Comparison of ENCODE assay signal across 10 mouse cellular contexts in genomic region chr7:44432550-44432949, GRCm38 (mm10). TPM values are rescaled to one million over a fixed set of nuclear protein-coding genes. Genes with fewer than 3 reads are reported as not detected.
ATAC-seq lines count a peak whose summit lies in the region.
"Had no signal": no experiment of that assay in that cellular context is flagged by ENCODE, and none has a peak within 500 bp of the region (broad histone marks: within the 10 kb centered on the region; RNA-seq: fewer than 3 reads in every experiment).

No protein-coding gene starts in this region.

- no peak overlapping the region for H3K4me2 ChIP-seq in forebrain, embryonic 13.5 days
- no peak overlapping the region for H3K4me2 ChIP-seq in forebrain, embryonic 16.5 days (ENCODE audit: low read length)
- no peak overlapping the region for H3K4me2 ChIP-seq in hindbrain, embryonic 15.5 days
- no peak overlapping the region for H3K4me2 ChIP-seq in hindbrain, embryonic 12.5 days (replicated peaks)
- no peak overlapping the region for H3K4me2 ChIP-seq in neural tube, embryonic 12.5 days (replicated peaks)
- H3K4me2 ChIP-seq in neural tube, embryonic 15.5 days, result no peak overlapping the region
- H3K4me2 ChIP-seq: heart, embryonic 13.5 days had no signal

- H3K27ac ChIP-seq in forebrain, embryonic 13.5 days, result no peak overlapping the region
- no peak overlapping the region for H3K27ac ChIP-seq in forebrain, embryonic 16.5 days (ENCODE audit: low read length)
- peak overlapping the region; percentile 20; the same call in 1 of the 2 replicates for H3K27ac ChIP-seq in hindbrain, embryonic 15.5 days (replicated peaks)
- no peak overlapping the region; the same call in 1 of the 2 replicates for H3K27ac ChIP-seq in hindbrain, embryonic 12.5 days
- H3K27ac ChIP-seq in neural tube, embryonic 12.5 days, result no peak overlapping the region
- no peak overlapping the region for H3K27ac ChIP-seq in neural tube, embryonic 15.5 days (replicated peaks)
- H3K27ac ChIP-seq: embryonic facial prominence, embryonic 10.5 days; heart, embryonic 13.5 days had no signal

- 0 out of 2 replicates have a peak overlapping the region, but pooled peaks have one; percentile 97 for H3K9ac ChIP-seq in forebrain, embryonic 13.5 days
- H3K9ac ChIP-seq in forebrain, embryonic 16.5 days (replicated peaks; ENCODE audit: low read depth, low read length), result no peak overlapping the region
- no peak overlapping the region for H3K9ac ChIP-seq in hindbrain, embryonic 15.5 days
- no peak overlapping the region for H3K9ac ChIP-seq in hindbrain, embryonic 12.5 days
- peak overlapping the region; percentile 10 for H3K9ac ChIP-seq in neural tube, embryonic 12.5 days
- no peak overlapping the region for H3K9ac ChIP-seq in neural tube, embryonic 15.5 days (replicated peaks)
- H3K9ac ChIP-seq: forebrain, postnatal 0 days; heart, embryonic 13.5 days had no signal

- peaks cover 17% of the 10 kb centered on the region for H3K36me3 ChIP-seq in forebrain, embryonic 13.5 days (ENCODE audit: poor library complexity, severe bottlenecking)
- H3K36me3 ChIP-seq in forebrain, embryonic 16.5 days (ENCODE audit: control insufficient read depth, insufficient read depth), result no peaks in the 10 kb centered on the region
- H3K36me3 ChIP-seq in hindbrain, embryonic 15.5 days, result no peaks in the 10 kb centered on the region
- no peaks in the 10 kb centered on the region for H3K36me3 ChIP-seq in hindbrain, embryonic 12.5 days
- H3K36me3 ChIP-seq in neural tube, embryonic 12.5 days, result peaks cover 3% of the 10 kb centered on the region; the same call in 1 of the 2 replicates
- peaks cover 5% of the 10 kb centered on the region; the same call in 1 of the 2 replicates for H3K36me3 ChIP-seq in neural tube, embryonic 15.5 days
- H3K36me3 ChIP-seq: embryonic facial prominence, embryonic 10.5 days; heart, embryonic 13.5 days had no signal

- H3K4me1 ChIP-seq in forebrain, embryonic 13.5 days, result peaks cover 53% of the 10 kb centered on the region
- H3K4me1 ChIP-seq in forebrain, embryonic 16.5 days (replicated peaks; ENCODE audit: control insufficient read depth, insufficient read depth, low read length), result peaks cover 46% of the 10 kb centered on the region
- peaks cover 58% of the 10 kb centered on the region for H3K4me1 ChIP-seq in hindbrain, embryonic 15.5 days (replicated peaks)
- peaks cover 44% of the 10 kb centered on the region for H3K4me1 ChIP-seq in hindbrain, embryonic 12.5 days
- peaks cover 46% of the 10 kb centered on the region for H3K4me1 ChIP-seq in neural tube, embryonic 12.5 days
- H3K4me1 ChIP-seq in neural tube, embryonic 15.5 days, result peaks cover 60% of the 10 kb centered on the region

- no peaks in the 10 kb centered on the region for H3K27me3 ChIP-seq in forebrain, embryonic 13.5 days
- no peaks in the 10 kb centered on the region for H3K27me3 ChIP-seq in forebrain, embryonic 16.5 days (replicated peaks; ENCODE audit: control insufficient read depth, insufficient read depth, low read length)
- no peaks in the 10 kb centered on the region for H3K27me3 ChIP-seq in hindbrain, embryonic 15.5 days
- peaks cover 5% of the 10 kb centered on the region; the same call in 1 of the 2 replicates for H3K27me3 ChIP-seq in hindbrain, embryonic 12.5 days
- H3K27me3 ChIP-seq in neural tube, embryonic 12.5 days (replicated peaks), result peaks cover 4% of the 10 kb centered on the region
- H3K27me3 ChIP-seq in neural tube, embryonic 15.5 days (replicated peaks), result no peaks in the 10 kb centered on the region

- H3K9me3 ChIP-seq in forebrain, embryonic 13.5 days (replicated peaks), result no peaks in the 10 kb centered on the region
- H3K9me3 ChIP-seq in forebrain, embryonic 16.5 days (ENCODE audit: control insufficient read depth, low read length), result no peaks in the 10 kb centered on the region
- no peaks in the 10 kb centered on the region for H3K9me3 ChIP-seq in hindbrain, embryonic 15.5 days
- no peaks in the 10 kb centered on the region for H3K9me3 ChIP-seq in hindbrain, embryonic 12.5 days (replicated peaks)
- H3K9me3 ChIP-seq in neural tube, embryonic 12.5 days, result no peaks in the 10 kb centered on the region
- no peaks in the 10 kb centered on the region for H3K9me3 ChIP-seq in neural tube, embryonic 15.5 days (replicated peaks)
- H3K9me3 ChIP-seq: embryonic facial prominence, embryonic 10.5 days; heart, embryonic 13.5 days had no signal

- no peak overlapping the region for H3K4me3 ChIP-seq in forebrain, embryonic 13.5 days
- no peak overlapping the region for H3K4me3 ChIP-seq in forebrain, embryonic 16.5 days (replicated peaks; ENCODE audit: low read length)
- no peak overlapping the region for H3K4me3 ChIP-seq in hindbrain, embryonic 15.5 days
- no peak overlapping the region for H3K4me3 ChIP-seq in hindbrain, embryonic 12.5 days
- H3K4me3 ChIP-seq in neural tube, embryonic 12.5 days, result no peak overlapping the region
- no peak overlapping the region for H3K4me3 ChIP-seq in neural tube, embryonic 15.5 days (replicated peaks)
- H3K4me3 ChIP-seq: embryonic facial prominence, embryonic 10.5 days; heart, embryonic 13.5 days had no signal

- WGBS in forebrain, embryonic 13.5 days, result 83% methylated on average over 6 of the region's 6 CpGs
- WGBS in forebrain, embryonic 16.5 days, result 78% methylated on average over 5 of the region's 6 CpGs
- 74% methylated on average over 6 of the region's 6 CpGs for WGBS in hindbrain, embryonic 15.5 days
- WGBS in hindbrain, embryonic 12.5 days, result 77% methylated on average over 6 of the region's 6 CpGs
- 83% methylated on average over 6 of the region's 6 CpGs for WGBS in neural tube, embryonic 12.5 days
- WGBS in neural tube, embryonic 15.5 days, result 74% methylated on average over 6 of the region's 6 CpGs

- no peak for ATAC-seq in forebrain, embryonic 13.5 days
- ATAC-seq in forebrain, embryonic 16.5 days, result no peak
- ATAC-seq in hindbrain, embryonic 15.5 days (ENCODE audit: low FRiP score, low read depth), result no peak
- ATAC-seq in hindbrain, embryonic 12.5 days (ENCODE audit: low FRiP score), result no peak
- no peak for ATAC-seq in neural tube, embryonic 12.5 days (ENCODE audit: low FRiP score, low read depth)
- no peak for ATAC-seq in neural tube, embryonic 15.5 days (ENCODE audit: low FRiP score)

RNA-seq across cellular contexts. Expression of gene Lrrc4b, which starts 3.7 kb away (rescaled TPM):
- polyA plus RNA-seq in forebrain, embryonic 13.5 days (2015; fragmentation: Nextera tagmentation; extraction: Ambion mirVana), result 11.6 and 12.6 TPM in 2 replicates
- polyA plus RNA-seq in forebrain, embryonic 16.5 days (2015; fragmentation: Nextera tagmentation; extraction: Ambion mirVana), result 10.6 and 12.6 TPM in 2 replicates
- polyA plus RNA-seq in hindbrain, embryonic 15.5 days (2015; fragmentation: Nextera tagmentation; extraction: Ambion mirVana), result 16.7 and 16.9 TPM in 2 replicates
- polyA plus RNA-seq in hindbrain, embryonic 12.5 days (2016; fragmentation: Nextera tagmentation; extraction: Ambion mirVana), result 12.6 and 12.7 TPM in 2 replicates
- polyA plus RNA-seq in neural tube, embryonic 12.5 days (2016; fragmentation: Nextera tagmentation; extraction: Ambion mirVana), result 10.4 and 12.6 TPM in 2 replicates
- polyA plus RNA-seq in neural tube, embryonic 15.5 days (2015; fragmentation: Nextera tagmentation; extraction: Ambion mirVana), result 11.0 and 14.9 TPM in 2 replicates

RNA-seq across cellular contexts. Expression of gene Aspdh, which starts 32.6 kb away (rescaled TPM):
- 3.8 and 4.0 TPM in 2 replicates for polyA plus RNA-seq in forebrain, embryonic 13.5 days (2015; fragmentation: Nextera tagmentation; extraction: Ambion mirVana)
- 2.6 and 3.7 TPM in 2 replicates for polyA plus RNA-seq in forebrain, embryonic 16.5 days (2015; fragmentation: Nextera tagmentation; extraction: Ambion mirVana)
- 3.7 and 5.0 TPM in 2 replicates for polyA plus RNA-seq in hindbrain, embryonic 15.5 days (2015; fragmentation: Nextera tagmentation; extraction: Ambion mirVana)
- polyA plus RNA-seq in hindbrain, embryonic 12.5 days (2016; fragmentation: Nextera tagmentation; extraction: Ambion mirVana), result 1.3 and 3.9 TPM in 2 replicates
- 1.3 and 3.8 TPM in 2 replicates for polyA plus RNA-seq in neural tube, embryonic 12.5 days (2016; fragmentation: Nextera tagmentation; extraction: Ambion mirVana)
- polyA plus RNA-seq in neural tube, embryonic 15.5 days (2015; fragmentation: Nextera tagmentation; extraction: Ambion mirVana), result 2.2 and 4.2 TPM in 2 replicates
- polyA plus RNA-seq: embryonic facial prominence, embryonic 10.5 days; intestine, embryonic 14.5 days had no signal

RNA-seq across cellular contexts. Expression of gene Josd2, which starts 35.2 kb away (rescaled TPM):
- polyA plus RNA-seq in forebrain, embryonic 13.5 days (2015; fragmentation: Nextera tagmentation; extraction: Ambion mirVana), result 49.0 and 56.1 TPM in 2 replicates
- 51.4 and 61.8 TPM in 2 replicates for polyA plus RNA-seq in forebrain, embryonic 16.5 days (2015; fragmentation: Nextera tagmentation; extraction: Ambion mirVana)
- polyA plus RNA-seq in hindbrain, embryonic 15.5 days (2015; fragmentation: Nextera tagmentation; extraction: Ambion mirVana), result 44.0 and 45.7 TPM in 2 replicates
- polyA plus RNA-seq in hindbrain, embryonic 12.5 days (2016; fragmentation: Nextera tagmentation; extraction: Ambion mirVana), result 60.5 and 65.1 TPM in 2 replicates
- 61.5 and 61.7 TPM in 2 replicates for polyA plus RNA-seq in neural tube, embryonic 12.5 days (2016; fragmentation: Nextera tagmentation; extraction: Ambion mirVana)
- polyA plus RNA-seq in neural tube, embryonic 15.5 days (2015; fragmentation: Nextera tagmentation; extraction: Ambion mirVana), result 45.2 and 51.0 TPM in 2 replicates

RNA-seq across cellular contexts. Expression of gene 1700008O03Rik, which starts 46.9 kb away (rescaled TPM):
- 0.59 and 1.1 TPM in 2 replicates for polyA plus RNA-seq in forebrain, embryonic 13.5 days (2015; fragmentation: Nextera tagmentation; extraction: Ambion mirVana)
- polyA plus RNA-seq in forebrain, embryonic 16.5 days (2015; fragmentation: Nextera tagmentation; extraction: Ambion mirVana), result 0.86 and 2.3 TPM in 2 replicates
- 2.8 and 2.9 TPM in 2 replicates for polyA plus RNA-seq in hindbrain, embryonic 15.5 days (2015; fragmentation: Nextera tagmentation; extraction: Ambion mirVana)
- polyA plus RNA-seq in hindbrain, embryonic 12.5 days (2016; fragmentation: Nextera tagmentation; extraction: Ambion mirVana), result 1.1 and 1.9 TPM in 2 replicates
- 1.0 and 1.1 TPM in 2 replicates for polyA plus RNA-seq in neural tube, embryonic 12.5 days (2016; fragmentation: Nextera tagmentation; extraction: Ambion mirVana)
- 2.5 and 3.4 TPM in 2 replicates for polyA plus RNA-seq in neural tube, embryonic 15.5 days (2015; fragmentation: Nextera tagmentation; extraction: Ambion mirVana)

RNA-seq across cellular contexts. Expression of gene Syt3, which starts 48.6 kb away (rescaled TPM):
- 10.1 and 10.6 TPM in 2 replicates for polyA plus RNA-seq in forebrain, embryonic 13.5 days (2015; fragmentation: Nextera tagmentation; extraction: Ambion mirVana)
- polyA plus RNA-seq in forebrain, embryonic 16.5 days (2015; fragmentation: Nextera tagmentation; extraction: Ambion mirVana), result 27.2 and 37.2 TPM in 2 replicates
- polyA plus RNA-seq in hindbrain, embryonic 15.5 days (2015; fragmentation: Nextera tagmentation; extraction: Ambion mirVana), result 58.9 and 68.8 TPM in 2 replicates
- polyA plus RNA-seq in hindbrain, embryonic 12.5 days (2016; fragmentation: Nextera tagmentation; extraction: Ambion mirVana), result 6.8 and 7.5 TPM in 2 replicates
- 10.0 and 10.2 TPM in 2 replicates for polyA plus RNA-seq in neural tube, embryonic 12.5 days (2016; fragmentation: Nextera tagmentation; extraction: Ambion mirVana)
- polyA plus RNA-seq in neural tube, embryonic 15.5 days (2015; fragmentation: Nextera tagmentation; extraction: Ambion mirVana), result 67.0 and 75.4 TPM in 2 replicates

Comparison
In these comparisons a context has a peak if more than half of its experiments do, and no peak if none do; other contexts are left out.
1. H3K9ac ChIP-seq: peak in forebrain, embryonic 13.5 days (single experiment) and neural tube, embryonic 12.5 days (single experiment); none in forebrain, embryonic 16.5 days (single experiment), hindbrain, embryonic 15.5 days (single experiment), hindbrain, embryonic 12.5 days (single experiment) and neural tube, embryonic 15.5 days (single experiment).